Mouse (Mus musculus): ENCODE measurements around the gene Ptrhd1. TPM values are rescaled to one million over a fixed set of nuclear protein-coding genes. Genes with fewer than 3 reads are reported as not detected.

Gene Ptrhd1
- polyA plus RNA-seq (2015; fragmentation: Nextera tagmentation; extraction: Ambion mirVana): 9.0 and 9.6 TPM in 2 replicates

DNA sequence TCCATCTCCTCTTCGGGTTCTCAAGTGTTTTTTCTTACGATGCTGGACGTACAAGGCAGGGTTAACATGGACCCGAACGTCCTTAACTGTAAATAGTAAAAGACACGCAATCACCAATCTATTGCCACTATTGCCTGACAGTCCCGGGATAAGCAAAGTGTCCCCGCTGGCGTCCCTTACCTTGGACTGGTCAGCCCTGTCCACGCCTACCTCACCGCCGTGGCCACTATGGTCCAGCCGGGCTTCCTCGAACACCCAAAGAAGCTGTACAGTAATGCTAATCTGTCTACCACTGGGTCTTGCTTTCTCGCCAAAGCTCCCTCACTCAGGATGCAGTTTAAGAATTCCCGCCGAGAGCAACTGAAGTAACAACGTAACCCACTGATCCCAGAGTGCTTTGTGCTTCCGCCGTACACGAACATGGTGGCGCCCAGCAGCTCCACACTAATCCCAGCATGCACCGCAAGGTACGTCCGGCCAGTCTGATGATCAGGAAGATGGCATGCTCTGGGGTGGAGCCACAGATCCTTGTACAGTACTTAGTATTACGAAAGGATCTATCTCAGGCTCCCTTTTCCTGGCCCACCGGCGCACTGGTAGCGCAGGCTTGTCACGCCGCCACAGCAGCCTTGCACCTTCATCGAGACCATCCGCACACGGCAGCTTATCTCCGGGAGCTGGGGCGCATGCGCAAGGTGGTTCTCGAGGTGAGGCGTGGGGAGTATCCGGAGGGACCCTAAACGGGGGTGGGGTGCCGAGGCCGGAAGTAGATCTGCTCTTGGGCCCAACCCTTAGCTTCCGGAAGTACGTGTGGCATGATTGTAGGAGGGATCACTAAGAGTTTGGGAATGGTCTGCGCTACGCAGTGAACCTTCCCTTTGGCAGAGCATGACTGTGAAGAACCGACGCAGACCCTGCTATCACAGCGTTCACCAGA, at the start of gene Ptrhd1, which contains the start of gene Cenpo:
Gene Ptrhd1 (plus strand): TSS at position 456 of the 937 bp plus-strand sequence.
Gene Cenpo (minus strand): TSS at position 723 of the 937 bp plus-strand sequence.

Other genes starting within 250 kb of the Ptrhd1 start
- 20.7 and 25.1 TPM in 2 replicates for gene Efr3b, start 195.1 kb upstream of the Ptrhd1 start, polyA plus RNA-seq (2015; fragmentation: Nextera tagmentation; extraction: Ambion mirVana)
- 25.0 and 26.5 TPM in 2 replicates for gene Dnajc27, start 151.4 kb upstream of the Ptrhd1 start, polyA plus RNA-seq (2015; fragmentation: Nextera tagmentation; extraction: Ambion mirVana)
- gene Adcy3, start 100.9 kb upstream of the Ptrhd1 start, polyA plus RNA-seq (2015; fragmentation: Nextera tagmentation; extraction: Ambion mirVana): 16.1 and 16.4 TPM in 2 replicates
- 5.1 and 5.8 TPM in 2 replicates for gene Cenpo, start 267 bp downstream of the Ptrhd1 start, polyA plus RNA-seq (2015; fragmentation: Nextera tagmentation; extraction: Ambion mirVana)
- gene Ncoa1, start 243.2 kb downstream of the Ptrhd1 start, polyA plus RNA-seq (2015; fragmentation: Nextera tagmentation; extraction: Ambion mirVana): 21.3 and 21.4 TPM in 2 replicates

Measured in neural tube, postnatal 0 days (tissue).